Mouse (Mus musculus): Measurements from ENCODE around the gene Ccl4.

- TF ChIP-seq MAFK (IDR thresholded peaks at IDR 0.05; ENCODE audit: insufficient read depth, low read depth, low read length) (no peak), CHD2 (IDR thresholded peaks at IDR 0.05; ENCODE audit: low read depth, low read length) (no peak), ZC3H11A (IDR thresholded peaks at IDR 0.05; ENCODE audit: borderline replicate concordance, low read depth, low read length) (no peak), ZNF384 (IDR thresholded peaks at IDR 0.05; ENCODE audit: low read depth, low read length) (no peak)
Measured at GRCm38 (mm10) chr11:83618238-83618637, 44.1 kb upstream of the Ccl4 start.
